Mouse (Mus musculus) cerebral cortex, adult 2 months (tissue): ENCODE measurements around the gene Pycr2.

Experiments used
- WGBS: fragments of 180-500 bp; shearing (Covaris S2); methylation state at CpG from one replicate; pipeline ENCODE4 v1.1.7; 2018; 5-methylcytosine and 5-hydroxymethylcytosine counted together

Pycr2 gene

GRCm38 (mm10) chr1:180905876-180906275, 1.8 kb downstream of the Pycr2 start:
- 95% methylated on average over 17 of the region's 17 CpGs for WGBS

GRCm38 (mm10) chr1:180906461-180907147, 2.5 kb downstream of the Pycr2 start:
- WGBS, result 94% methylated on average over 24 of the region's 24 CpGs

- WGBS, result 42% methylated on average over 8 of the region's 8 CpGs
Observed at GRCm38 (mm10) chr1:180911138-180911537, 7.0 kb downstream of the Pycr2 start.

- WGBS, result 58% methylated on average over 20 of the region's 20 CpGs
Observed at GRCm38 (mm10) chr1:180911653-180912287, 7.7 kb downstream of the Pycr2 start.

GRCm38 (mm10) chr1:180912792-180913191, 8.7 kb downstream of the Pycr2 start:
- 89% methylated on average over 5 of the region's 5 CpGs for WGBS

- WGBS, result 69% methylated on average over 4 of the region's 4 CpGs
Observed at GRCm38 (mm10) chr1:180913797-180914196, 9.7 kb downstream of the Pycr2 start.

GRCm38 (mm10) chr1:180916425-180916824, 12.3 kb downstream of the Pycr2 start:
- 90% methylated on average over 11 of the region's 11 CpGs for WGBS

GRCm38 (mm10) chr1:180917053-180917452, 13.0 kb downstream of the Pycr2 start:
- 71% methylated on average over 1 of the region's 1 CpGs for WGBS

- WGBS, result 46% methylated on average over 8 of the region's 8 CpGs
Observed at GRCm38 (mm10) chr1:180919686-180920085, 15.6 kb downstream of the Pycr2 start.

GRCm38 (mm10) chr1:180922273-180923048, 18.4 kb downstream of the Pycr2 start:
- 68% methylated on average over 6 of the region's 6 CpGs for WGBS

- WGBS, result 75% methylated on average over 2 of the region's 2 CpGs
Observed at GRCm38 (mm10) chr1:180924737-180925136, 20.6 kb downstream of the Pycr2 start.

- 77% methylated on average over 4 of the region's 4 CpGs for WGBS
Observed at GRCm38 (mm10) chr1:180926286-180926685, 22.2 kb downstream of the Pycr2 start.

- WGBS, result 85% methylated on average over 2 of the region's 2 CpGs
Observed at GRCm38 (mm10) chr1:180929599-180929998, 25.5 kb downstream of the Pycr2 start.

- WGBS, result 66% methylated on average over 3 of the region's 3 CpGs
Observed at GRCm38 (mm10) chr1:180931106-180931505, 27.0 kb downstream of the Pycr2 start.

GRCm38 (mm10) chr1:180933659-180934058, 29.6 kb downstream of the Pycr2 start:
- WGBS, result 68% methylated on average over 6 of the region's 6 CpGs

GRCm38 (mm10) chr1:180934467-180935419, 30.6 kb downstream of the Pycr2 start, which contains the start of gene Lefty1:
TSS of gene Lefty1 (plus strand) at chr1:180935022.
- WGBS, result 52% methylated on average over 21 of the region's 21 CpGs

- 15% methylated on average over 41 of the region's 41 CpGs for WGBS
Observed at GRCm38 (mm10) chr1:180936610-180937398, 32.7 kb downstream of the Pycr2 start.

GRCm38 (mm10) chr1:180937631-180938030, 33.5 kb downstream of the Pycr2 start:
- 72% methylated on average over 13 of the region's 13 CpGs for WGBS

GRCm38 (mm10) chr1:180938781-180939180, 34.7 kb downstream of the Pycr2 start:
- 90% methylated on average over 2 of the region's 2 CpGs for WGBS

GRCm38 (mm10) chr1:180940776-180941460, 36.8 kb downstream of the Pycr2 start:
- WGBS, result 91% methylated on average over 7 of the region's 7 CpGs
